Mouse (Mus musculus) heart, embryonic 14.5 days (tissue): Measurements from ENCODE around the gene Cdk13. TPM values are rescaled to one million over a fixed set of nuclear protein-coding genes. Genes with fewer than 3 reads are reported as not detected.
A peak's percentile ranks its signal among the peaks of the same experiment; 100 is the strongest.

ENCODE experiments used
- ATAC-seq: fragments of 200-750 bp; cut with Nextera tagmentation; 2 replicates; pipeline ENCODE4 v1.8.0; 2017; ENCODE audit warnings: low read depth, moderate TSS enrichment; ENCODE audit not compliant: insufficient number of reproducible peaks, insufficient read depth, low FRiP score
- H3K27ac ChIP-seq, 2 experiments: fragments of 200-500 bp in 1 of 2; fragments of 300-500 bp in 1 of 2; sonication (generic) in 1 of 2; replicated peaks in 1 of 2; 2 replicates each; pipeline ENCODE4 v1.5.1; 2012 to 2014; ENCODE audit warnings: low read depth in 2 of 2, low read length in 2 of 2, control low read depth in 1 of 2, mild to moderate bottlenecking in 1 of 2, mixed read lengths in 1 of 2; ENCODE audit not compliant: control insufficient read depth in 1 of 2, insufficient read depth in 1 of 2
- H3K27me3 ChIP-seq: fragments of 300-500 bp; sonication (generic); 2 replicates; pipeline ENCODE4 v1.6.1; 2014; ENCODE audit warnings: mild to moderate bottlenecking, low read length, control low read depth; ENCODE audit not compliant: control insufficient read depth, insufficient read depth
- H3K36me3 ChIP-seq: fragments of 300-500 bp; sonication (generic); 2 replicates; pipeline ENCODE4 v1.6.1; 2014; ENCODE audit warnings: mild to moderate bottlenecking, control low read depth, low read length, mixed read lengths; ENCODE audit not compliant: control insufficient read depth, insufficient read depth
- H3K4me1 ChIP-seq, 2 experiments: fragments of 200-500 bp in 1 of 2; fragments of 300-500 bp in 1 of 2; sonication (generic) in 1 of 2; 2 replicates each; pipeline ENCODE4 v1.6.1; 2012 to 2014; ENCODE audit warnings: low read length in 2 of 2, control low read depth in 1 of 2, mixed read lengths in 1 of 2; ENCODE audit not compliant: control insufficient read depth in 2 of 2, insufficient read depth in 2 of 2
- H3K4me2 ChIP-seq: fragments of 300-500 bp; sonication (generic); 2 replicates; pipeline ENCODE4 v1.6.1; 2014; ENCODE audit warnings: mild to moderate bottlenecking, low read length
- H3K4me3 ChIP-seq, 2 experiments: fragments of 200-500 bp in 1 of 2; fragments of 300-500 bp in 1 of 2; sonication (generic) in 1 of 2; 2 replicates each; pipeline ENCODE4 v1.5.1; 2012 to 2014; ENCODE audit warnings: low read length in 2 of 2, mild to moderate bottlenecking in 2 of 2, control low read depth in 1 of 2, low read depth in 1 of 2, moderate library complexity in 1 of 2; ENCODE audit not compliant: control insufficient read depth in 1 of 2, insufficient read depth in 1 of 2
- H3K9ac ChIP-seq: fragments of 300-500 bp; sonication (generic); 2 replicates; pipeline ENCODE4 v1.6.1; 2014; ENCODE audit warnings: mild to moderate bottlenecking, low read length
- H3K9me3 ChIP-seq: fragments of 300-500 bp; sonication (generic); 2 replicates; pipeline ENCODE4 v1.6.1; 2016; ENCODE audit warnings: low read length, control low read depth; ENCODE audit not compliant: control insufficient read depth
- WGBS: fragments of 180-500 bp; shearing (Covaris S2); extraction: QIAGEN DNeasy Blood & Tissue Kit; methylation state at CpG from one replicate; pipeline ENCODE4 v1.1.7; 2014; 5-methylcytosine and 5-hydroxymethylcytosine counted together
- polyA plus RNA-seq: library from polyadenylated mRNA; unstranded; fragments of >200 nt; fragmentation: Nextera tagmentation; extraction: Ambion mirVana; gene quantifications from 2 replicates; pipeline ENCODE4 v1.2.1, GENCODE M21; 2014

The Cdk13 gene
- polyA plus RNA-seq, 1 experiment from 2014 or later: 17.8 TPM

GRCm38 (mm10) chr13:17832940-17833339 is 28.0 kb upstream of the Cdk13 start:
- WGBS: 67% methylated on average over 3 of the region's 3 CpGs
- no peak overlapping the region for H3K9ac ChIP-seq
- H3K27ac ChIP-seq: no peak overlapping the region
- H3K4me3 ChIP-seq: no peak overlapping the region
- no peak for ATAC-seq
- no peaks in the 10 kb centered on the region for H3K4me1 ChIP-seq
- H3K9me3 ChIP-seq: no peaks in the 10 kb centered on the region
- no peak overlapping the region for H3K4me2 ChIP-seq
- no peaks in the 10 kb centered on the region for H3K27me3 ChIP-seq
- H3K36me3 ChIP-seq: no peaks in the 10 kb centered on the region

- no peaks in the 10 kb centered on the region for H3K27me3 ChIP-seq
- H3K4me1 ChIP-seq: no peaks in the 10 kb centered on the region
- no peaks in the 10 kb centered on the region for H3K9me3 ChIP-seq
- H3K36me3 ChIP-seq: no peaks in the 10 kb centered on the region
- WGBS: 80% methylated on average over 2 of the region's 2 CpGs
- no peak overlapping the region for H3K27ac ChIP-seq
- no peak for ATAC-seq
- no peak overlapping the region for H3K9ac ChIP-seq
- H3K4me2 ChIP-seq: no peak overlapping the region
- H3K4me3 ChIP-seq: no peak overlapping the region
Observed at GRCm38 (mm10) chr13:17817226-17817625, 12.3 kb upstream of the Cdk13 start.

- H3K4me3 ChIP-seq: peak overlapping the region; percentile 61 to 99
- WGBS: under 1% methylated on average over 14 of the region's 14 CpGs
- peaks cover 2% of the 10 kb centered on the region; the same call in 1 of the 2 replicates for H3K36me3 ChIP-seq
- peak overlapping the region; percentile 68 for H3K4me2 ChIP-seq
- H3K9me3 ChIP-seq: no peaks in the 10 kb centered on the region
- peak overlapping the region; percentile 98 to 99 for H3K27ac ChIP-seq
- H3K4me1 ChIP-seq: peaks cover 0 to 10% of the 10 kb centered on the region in 2 experiments; a peak in 2 of 4 replicates
- no peak; the same call in 1 of the 2 replicates for ATAC-seq
- peak overlapping the region; percentile 98 for H3K9ac ChIP-seq
- no peaks in the 10 kb centered on the region for H3K27me3 ChIP-seq
Observed at GRCm38 (mm10) chr13:17805614-17805975, 698 bp upstream of the Cdk13 start.

- peak; percentile 5 for ATAC-seq
- peak overlapping the region; percentile 92 to 99 for H3K27ac ChIP-seq
- H3K27me3 ChIP-seq: no peaks in the 10 kb centered on the region
- peak overlapping the region; percentile 91 for H3K4me2 ChIP-seq
- H3K4me1 ChIP-seq: peaks cover 0 to 14% of the 10 kb centered on the region in 2 experiments; a peak in 2 of 4 replicates
- peaks cover 9% of the 10 kb centered on the region for H3K36me3 ChIP-seq
- 1% methylated on average over 88 of the region's 105 CpGs for WGBS
- H3K9me3 ChIP-seq: no peaks in the 10 kb centered on the region
- peak overlapping the region; percentile 69 to 99 for H3K4me3 ChIP-seq
- H3K9ac ChIP-seq: peak overlapping the region; percentile 98
Observed at GRCm38 (mm10) chr13:17804058-17804841, 647 bp downstream of the Cdk13 start.

GRCm38 (mm10) chr13:17803331-17804057 is 1.4 kb downstream of the Cdk13 start:
- Histone ChIP-seq H3K4me2 (peak overlapping the region; percentile 91), H3K4me3 (peak overlapping the region; percentile 69 to 99), H3K27me3 (no peaks in the 10 kb centered on the region), H3K36me3 (peaks cover 9% of the 10 kb centered on the region), H3K27ac (peak overlapping the region; percentile 92 to 99), H3K9me3 (no peaks in the 10 kb centered on the region), H3K9ac (peak overlapping the region; percentile 98), H3K4me1 (peaks cover 0 to 14% of the 10 kb centered on the region in 2 experiments; a peak in 2 of 4 replicates)
- under 1% methylated on average over 73 of the region's 85 CpGs for WGBS
- peak; percentile 24; the same call in 1 of the 2 replicates for ATAC-seq

GRCm38 (mm10) chr13:17802880-17803279 is 2.0 kb downstream of the Cdk13 start:
- ATAC-seq: no peak
- Histone ChIP-seq H3K36me3 (peaks cover 9% of the 10 kb centered on the region), H3K9ac (peak overlapping the region; percentile 98), H3K9me3 (no peaks in the 10 kb centered on the region), H3K27me3 (no peaks in the 10 kb centered on the region), H3K4me1 (peaks cover 0 to 14% of the 10 kb centered on the region in 2 experiments; a peak in 2 of 4 replicates), H3K4me2 (peak overlapping the region; percentile 91), H3K27ac (peak overlapping the region in 1 of 2 experiments; percentile 99; a peak in 2 of 4 replicates), H3K4me3 (peak overlapping the region; percentile 69 to 99)
- under 1% methylated on average over 3 of the region's 3 CpGs for WGBS

- no peak for ATAC-seq
- no peaks in the 10 kb centered on the region for H3K9me3 ChIP-seq
- H3K27me3 ChIP-seq: no peaks in the 10 kb centered on the region
- WGBS: 84% methylated on average over 2 of the region's 2 CpGs
- H3K9ac ChIP-seq: no peak overlapping the region
- H3K36me3 ChIP-seq: peaks cover 21% of the 10 kb centered on the region
- H3K4me1 ChIP-seq: peaks cover 0 to 14% of the 10 kb centered on the region in 2 experiments; a peak in 2 of 4 replicates
- H3K4me2 ChIP-seq: no peak overlapping the region
- no peak overlapping the region for H3K27ac ChIP-seq
- no peak overlapping the region for H3K4me3 ChIP-seq
Observed at GRCm38 (mm10) chr13:17799735-17800134, 5.2 kb downstream of the Cdk13 start.
